Mouse (Mus musculus) forebrain, embryonic 10.5 days (tissue): ENCODE measurements at regions not wholly inside any gene's neighbourhood (a gene's known extent, or its start where the extent isn't known, plus 50 kb on each side); places are given as distances from the start of the nearest gene placed in this dataset.

Experiments used
- DNase-seq: peaks from one replicate; pipeline ENCODE4 v3.0.0-alpha.2; 2017; ENCODE audit warnings: low spot score; ENCODE audit errors: extremely low spot score
- H3K27ac ChIP-seq: fragments of 300-500 bp; sonication (generic); 2 replicates; pipeline ENCODE4 v1.5.1; 2016; ENCODE audit warnings: mild to moderate bottlenecking
- H3K27me3 ChIP-seq: fragments of 300-500 bp; sonication (generic); 2 replicates; pipeline ENCODE4 v1.6.1; 2016; ENCODE audit warnings: mild to moderate bottlenecking; ENCODE audit not compliant: poor library complexity, severe bottlenecking
- H3K36me3 ChIP-seq: fragments of 300-500 bp; sonication (generic); replicated peaks from 2 replicates; pipeline ENCODE4 v1.6.1; 2016; ENCODE audit warnings: mild to moderate bottlenecking, moderate library complexity
- H3K4me1 ChIP-seq: fragments of 300-500 bp; sonication (generic); 2 replicates; pipeline ENCODE4 v1.6.1; 2016
- H3K4me3 ChIP-seq: fragments of 300-500 bp; sonication (generic); 2 replicates; pipeline ENCODE4 v1.5.1; 2016; ENCODE audit warnings: mild to moderate bottlenecking, moderate library complexity
- H3K9me3 ChIP-seq: fragments of 300-500 bp; sonication (generic); 2 replicates; pipeline ENCODE4 v1.6.1; 2016; ENCODE audit warnings: mild to moderate bottlenecking, moderate library complexity
- WGBS: fragments of 180-500 bp; shearing (Covaris S2); methylation state at CpG from one replicate; pipeline ENCODE4 v1.1.7; 2016; 5-methylcytosine and 5-hydroxymethylcytosine counted together

GRCm38 (mm10) chr16:63229567-63229966, 375.5 kb downstream of the Pros1 start:
- Histone ChIP-seq H3K36me3 (no peaks in the 10 kb centered on the region), H3K27ac (no peak overlapping the region), H3K27me3 (no peaks in the 10 kb centered on the region), H3K9me3 (no peaks in the 10 kb centered on the region), H3K4me1 (0 out of 2 replicates have a peak, but pooled peaks cover 3% of the 10 kb centered on the region), H3K4me3 (no peak overlapping the region)
- no peak for DNase-seq
- 79% methylated on average over 3 of the region's 3 CpGs for WGBS

DNA sequence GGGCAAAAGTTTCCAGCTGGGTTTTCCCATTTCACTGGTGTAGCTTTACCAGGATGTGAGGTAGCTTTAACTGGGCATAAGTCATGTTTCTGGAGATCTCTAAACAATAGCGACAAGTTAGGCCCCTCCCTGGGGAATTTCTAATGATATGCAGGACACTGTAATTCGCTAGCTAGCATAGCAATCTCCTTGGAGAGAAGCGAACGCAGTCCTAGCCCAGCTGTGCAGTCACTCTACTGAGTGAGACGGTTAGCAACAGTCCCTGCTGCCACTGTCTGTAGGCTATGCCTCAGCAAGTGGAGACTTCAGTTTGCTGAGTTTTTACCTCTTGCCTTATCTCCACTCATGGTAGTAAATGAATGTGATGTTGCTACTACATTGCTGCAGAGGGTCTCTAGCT, 416.1 kb downstream of the Pros1 start:
- DNase-seq, result no peak

GRCm38 (mm10) chr16:63277556-63277955, 423.4 kb downstream of the Pros1 start:
- WGBS, result 75% methylated on average over 1 of the region's 1 CpGs

More for the DNA sequence above, 416.1 kb downstream of the Pros1 start:
- no peaks in the 10 kb centered on the region for H3K9me3 ChIP-seq
- 59% methylated on average over 5 of the region's 5 CpGs for WGBS
- no peak overlapping the region for H3K4me3 ChIP-seq
- H3K36me3 ChIP-seq, result no peaks in the 10 kb centered on the region
- no peaks in the 10 kb centered on the region for H3K4me1 ChIP-seq
- H3K27ac ChIP-seq, result no peak overlapping the region
- H3K27me3 ChIP-seq, result no peaks in the 10 kb centered on the region

GRCm38 (mm10) chr16:63278259-63278697, 424.2 kb downstream of the Pros1 start:
- WGBS, result 60% methylated on average over 2 of the region's 2 CpGs
- H3K36me3 ChIP-seq, result no peaks in the 10 kb centered on the region

More at GRCm38 (mm10) chr16:63277556-63277955, 423.4 kb downstream of the Pros1 start:
- Histone ChIP-seq H3K4me3 (no peak overlapping the region), H3K27me3 (no peaks in the 10 kb centered on the region), H3K4me1 (peaks cover 6% of the 10 kb centered on the region), H3K9me3 (no peaks in the 10 kb centered on the region), H3K27ac (no peak overlapping the region), H3K36me3 (no peaks in the 10 kb centered on the region)
- DNase-seq, result no peak

DNA sequence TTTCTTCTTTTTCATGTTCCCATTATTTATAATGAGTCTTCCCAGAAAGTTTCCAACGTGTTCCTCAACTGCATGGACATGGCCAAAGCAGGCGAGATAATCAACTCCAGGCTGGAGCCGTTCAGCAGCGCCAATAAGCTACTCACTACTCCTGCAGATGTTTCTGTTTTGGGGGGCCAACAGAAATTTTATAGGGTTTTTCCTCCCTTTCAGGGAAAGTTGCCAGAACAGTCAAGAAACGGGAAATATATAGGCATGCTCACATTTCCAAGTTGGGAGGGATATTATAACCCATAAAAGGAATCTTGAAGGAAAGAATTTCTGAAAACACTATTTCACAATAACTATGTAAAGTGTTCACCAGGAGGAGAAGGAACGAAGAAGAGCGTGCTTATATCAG, 433.5 kb downstream of the Pros1 start:
- Histone ChIP-seq H3K36me3 (no peaks in the 10 kb centered on the region), H3K27me3 (no peaks in the 10 kb centered on the region), H3K4me1 (no peaks in the 10 kb centered on the region), H3K9me3 (no peaks in the 10 kb centered on the region), H3K27ac (no peak overlapping the region), H3K4me3 (no peak overlapping the region)
- 75% methylated on average over 7 of the region's 7 CpGs for WGBS
- DNase-seq, result no peak

More at GRCm38 (mm10) chr16:63278259-63278697, 424.2 kb downstream of the Pros1 start:
- Histone ChIP-seq H3K27me3 (no peaks in the 10 kb centered on the region), H3K4me1 (peaks cover 6% of the 10 kb centered on the region), H3K27ac (no peak overlapping the region), H3K4me3 (no peak overlapping the region), H3K9me3 (no peaks in the 10 kb centered on the region)
- no peak for DNase-seq

- no peak for DNase-seq
- H3K4me1 ChIP-seq, result no peaks in the 10 kb centered on the region
- no peaks in the 10 kb centered on the region for H3K9me3 ChIP-seq
- H3K27ac ChIP-seq, result no peak overlapping the region
- no peak overlapping the region for H3K4me3 ChIP-seq
- no peaks in the 10 kb centered on the region for H3K36me3 ChIP-seq
- WGBS, result 98% methylated on average over 1 of the region's 1 CpGs
- H3K27me3 ChIP-seq, result no peaks in the 10 kb centered on the region
Measured at GRCm38 (mm10) chr16:63311676-63312075, 457.6 kb downstream of the Pros1 start.

GRCm38 (mm10) chr16:63313544-63313943, 459.4 kb downstream of the Pros1 start:
- DNase-seq, result no peak
- no peaks in the 10 kb centered on the region for H3K36me3 ChIP-seq
- no peak overlapping the region for H3K27ac ChIP-seq
- H3K9me3 ChIP-seq, result no peaks in the 10 kb centered on the region
- no peak overlapping the region for H3K4me3 ChIP-seq
- H3K4me1 ChIP-seq, result no peaks in the 10 kb centered on the region
- 96% methylated on average over 1 of the region's 1 CpGs for WGBS
- H3K27me3 ChIP-seq, result no peaks in the 10 kb centered on the region

GRCm38 (mm10) chr16:63319602-63320001, 465.5 kb downstream of the Pros1 start:
- H3K4me3 ChIP-seq, result no peak overlapping the region
- WGBS, result 73% methylated on average over 5 of the region's 5 CpGs
- no peak overlapping the region for H3K27ac ChIP-seq
- no peaks in the 10 kb centered on the region for H3K27me3 ChIP-seq
- no peak for DNase-seq
- no peaks in the 10 kb centered on the region for H3K4me1 ChIP-seq
- H3K9me3 ChIP-seq, result no peaks in the 10 kb centered on the region
- no peaks in the 10 kb centered on the region for H3K36me3 ChIP-seq

DNA sequence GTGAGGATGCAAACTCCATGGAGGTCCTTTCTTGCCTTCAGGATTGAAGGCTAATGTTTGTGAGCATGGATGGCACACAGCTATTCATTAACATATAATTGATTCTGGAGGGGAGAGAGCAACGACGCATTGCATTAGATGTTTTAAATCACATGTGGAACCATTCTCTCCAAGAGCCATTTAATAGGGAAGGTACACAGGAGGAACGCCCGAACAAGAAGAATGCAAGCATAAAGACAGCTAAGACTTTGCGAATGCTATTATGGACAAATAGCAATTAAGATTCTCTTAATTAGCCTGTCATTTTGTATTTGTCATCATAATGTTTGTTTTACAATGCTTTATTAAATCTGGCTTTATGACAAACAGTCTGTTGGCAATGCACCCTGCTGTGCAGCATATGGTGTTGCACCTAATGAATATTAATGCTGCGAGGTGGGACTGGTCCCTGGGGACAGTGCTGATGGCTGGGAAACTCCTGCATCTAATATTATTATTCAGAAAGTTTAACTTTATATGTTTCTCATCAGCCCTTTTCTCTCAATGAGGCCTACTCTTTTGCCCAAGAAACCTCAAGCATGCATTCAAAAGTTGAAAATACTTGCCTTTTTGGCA, 497.5 kb downstream of the Pros1 start:
- Histone ChIP-seq H3K27ac (no peak overlapping the region), H3K4me1 (no peaks in the 10 kb centered on the region), H3K9me3 (no peaks in the 10 kb centered on the region), H3K27me3 (no peaks in the 10 kb centered on the region), H3K4me3 (no peak overlapping the region), H3K36me3 (no peaks in the 10 kb centered on the region)
- 84% methylated on average over 6 of the region's 6 CpGs for WGBS
- no peak for DNase-seq

- H3K27me3 ChIP-seq, result no peaks in the 10 kb centered on the region
- WGBS, result 94% methylated on average over 5 of the region's 5 CpGs
- H3K4me3 ChIP-seq, result no peak overlapping the region
- H3K9me3 ChIP-seq, result 0 out of 2 replicates have a peak, but pooled peaks cover 3% of the 10 kb centered on the region
- no peaks in the 10 kb centered on the region for H3K36me3 ChIP-seq
- no peak overlapping the region for H3K27ac ChIP-seq
- no peak for DNase-seq
- peaks cover 6% of the 10 kb centered on the region for H3K4me1 ChIP-seq
Measured at GRCm38 (mm10) chr16:63369868-63370267, 494.1 kb downstream of the Epha3 start.

- no peak overlapping the region for H3K4me3 ChIP-seq
- no peak overlapping the region for H3K27ac ChIP-seq
- peaks cover 6% of the 10 kb centered on the region for H3K4me1 ChIP-seq
- 52% methylated on average over 5 of the region's 5 CpGs for WGBS
- H3K9me3 ChIP-seq, result 0 out of 2 replicates have a peak, but pooled peaks cover 3% of the 10 kb centered on the region
- DNase-seq, result no peak
- H3K36me3 ChIP-seq, result no peaks in the 10 kb centered on the region
- no peaks in the 10 kb centered on the region for H3K27me3 ChIP-seq
Measured at GRCm38 (mm10) chr16:63371275-63371674, 492.7 kb downstream of the Epha3 start.

DNA sequence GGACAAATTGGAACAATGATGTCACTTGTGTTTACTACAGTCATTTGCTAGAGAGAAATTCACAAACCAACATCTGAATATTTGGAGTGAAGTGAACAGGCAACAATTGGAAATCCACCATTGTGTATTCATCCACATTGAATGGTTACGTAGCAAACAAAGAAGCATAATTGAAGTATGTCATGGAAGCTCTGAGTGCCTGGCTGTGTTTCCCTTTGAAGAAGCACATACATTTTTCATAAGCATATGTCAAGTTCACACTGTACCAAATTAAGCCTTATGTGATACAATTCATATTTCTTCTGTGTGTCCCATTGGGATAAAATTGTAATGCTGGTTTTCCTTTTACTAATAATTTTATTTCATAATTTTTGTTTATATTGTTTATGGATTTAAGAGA, 459.0 kb downstream of the Epha3 start:
- WGBS, result 98% methylated on average over 1 of the region's 1 CpGs

DNA sequence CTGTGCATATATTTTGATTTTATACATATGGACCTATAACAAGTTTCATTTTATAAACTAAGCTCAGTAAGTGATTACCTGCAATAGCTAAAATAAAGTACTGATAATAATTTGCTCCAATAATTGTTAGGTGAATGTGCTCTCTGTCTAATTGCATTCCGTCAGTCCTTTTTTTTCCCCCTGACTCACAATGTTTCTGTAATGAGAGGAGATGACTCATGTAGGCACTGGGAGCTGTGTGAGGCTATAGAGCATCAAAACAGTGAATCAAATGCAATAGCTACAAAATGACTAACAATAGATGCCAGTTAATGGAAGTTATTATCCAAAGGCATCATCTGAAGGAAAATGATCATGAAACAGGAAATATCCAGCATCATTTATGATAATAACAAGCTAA, 451.3 kb downstream of the Epha3 start:
- Histone ChIP-seq H3K4me1 (no peaks in the 10 kb centered on the region), H3K4me3 (no peak overlapping the region), H3K27me3 (no peaks in the 10 kb centered on the region), H3K36me3 (no peaks in the 10 kb centered on the region), H3K9me3 (no peaks in the 10 kb centered on the region), H3K27ac (no peak overlapping the region)
- DNase-seq, result no peak
- 95% methylated on average over 1 of the region's 1 CpGs for WGBS

More for the DNA sequence above, 459.0 kb downstream of the Epha3 start:
- H3K4me1 ChIP-seq, result no peaks in the 10 kb centered on the region
- H3K27ac ChIP-seq, result no peak overlapping the region
- no peak for DNase-seq
- no peaks in the 10 kb centered on the region for H3K36me3 ChIP-seq
- no peaks in the 10 kb centered on the region for H3K27me3 ChIP-seq
- no peak overlapping the region for H3K4me3 ChIP-seq
- no peaks in the 10 kb centered on the region for H3K9me3 ChIP-seq

DNA sequence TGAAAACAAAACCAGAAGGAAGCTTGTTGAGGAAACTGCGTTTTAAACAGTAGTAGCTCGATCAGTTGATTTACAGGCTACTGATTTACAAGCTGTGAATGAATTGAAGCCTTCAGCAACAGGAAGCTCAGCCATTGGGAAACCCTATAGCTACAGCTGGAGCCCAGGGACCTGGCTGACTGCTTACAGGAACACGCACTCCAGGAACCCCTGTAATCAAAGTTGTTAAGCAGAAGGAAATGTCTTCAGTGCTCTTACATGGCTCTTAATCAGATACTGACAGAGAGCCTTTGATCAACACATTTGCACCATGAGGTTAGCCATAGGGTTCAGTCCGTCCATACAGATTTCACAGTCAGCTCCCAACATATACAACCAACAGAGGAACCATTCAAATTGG, 411.7 kb downstream of the Epha3 start:
- no peak overlapping the region for H3K27ac ChIP-seq
- H3K4me3 ChIP-seq, result no peak overlapping the region
- DNase-seq, result no peak
- no peaks in the 10 kb centered on the region for H3K4me1 ChIP-seq
- no peaks in the 10 kb centered on the region for H3K36me3 ChIP-seq
- 78% methylated on average over 4 of the region's 4 CpGs for WGBS
- H3K27me3 ChIP-seq, result no peaks in the 10 kb centered on the region
- no peaks in the 10 kb centered on the region for H3K9me3 ChIP-seq
